Mouse (Mus musculus): ENCODE data around the gene Iqcf5. TPM values are rescaled to one million over a fixed set of nuclear protein-coding genes. Genes with fewer than 3 reads are reported as not detected.

The Iqcf5 gene
- polyA plus RNA-seq, 1 experiment from 2014 or later, result not detected

DNA sequence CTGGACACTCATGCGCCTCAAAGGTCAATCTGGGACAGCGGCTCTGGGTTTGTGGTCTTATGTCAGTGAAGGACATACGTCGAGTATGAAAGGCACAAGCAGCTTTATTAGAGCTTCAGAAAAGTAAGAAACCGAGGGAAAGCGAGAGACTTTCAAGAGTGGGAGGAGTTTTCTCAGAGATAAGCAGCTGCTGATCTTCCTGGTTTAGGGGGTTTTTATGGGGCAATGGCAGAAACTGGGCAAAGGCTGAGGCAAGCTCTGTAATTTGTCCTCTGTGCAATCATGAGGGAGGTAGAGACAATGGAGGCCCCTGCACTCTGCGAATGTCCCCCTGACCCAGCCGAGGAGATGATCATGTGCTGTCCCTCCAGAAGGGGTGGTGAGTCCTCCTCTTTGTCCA, 5.5 kb downstream of the Iqcf5 start:
- H3K36me3 ChIP-seq, result no peaks in the 10 kb centered on the region
- H3K9ac ChIP-seq, result no peak overlapping the region
- 74% methylated on average over 8 of the region's 8 CpGs for WGBS
- no peak overlapping the region for H3K27ac ChIP-seq
- H3K4me3 ChIP-seq, result no peak overlapping the region
- no peaks in the 10 kb centered on the region for H3K4me1 ChIP-seq
- no peaks in the 10 kb centered on the region for H3K9me3 ChIP-seq
- no peaks in the 10 kb centered on the region for H3K27me3 ChIP-seq
- no peak overlapping the region for H3K4me2 ChIP-seq
- no peak for ATAC-seq (ENCODE audit: insufficient number of reproducible peaks, low FRiP score, low TSS enrichment, low read depth)

DNA sequence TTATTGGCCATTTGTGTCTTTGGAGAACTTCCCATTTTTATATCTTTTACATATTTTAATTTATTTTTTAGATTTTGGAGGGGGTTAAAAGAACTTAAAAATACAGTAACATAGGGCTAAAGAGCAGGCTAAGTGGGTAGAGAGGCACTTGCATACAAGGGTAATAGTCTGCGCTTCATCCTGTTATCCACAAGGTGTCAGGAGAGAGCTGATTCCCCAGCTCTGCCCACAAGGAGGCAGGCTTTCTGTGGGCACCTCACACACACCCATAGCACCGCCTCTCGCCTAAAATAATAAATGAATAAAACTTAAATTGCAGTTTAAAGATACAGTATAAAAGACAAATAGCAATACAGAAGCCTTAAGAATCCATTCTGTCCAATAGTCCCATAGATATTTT, 17.5 kb downstream of the Iqcf5 start:
- WGBS, result 24% methylated on average over 3 of the region's 3 CpGs
- H3K4me2 ChIP-seq, result no peak overlapping the region
- no peak overlapping the region for H3K4me3 ChIP-seq
- no peak overlapping the region for H3K27ac ChIP-seq
- no peaks in the 10 kb centered on the region for H3K36me3 ChIP-seq
- H3K9ac ChIP-seq, result no peak overlapping the region
- H3K9me3 ChIP-seq, result no peaks in the 10 kb centered on the region
- no peak for ATAC-seq (ENCODE audit: insufficient number of reproducible peaks, low FRiP score, low TSS enrichment, low read depth)
- no peaks in the 10 kb centered on the region for H3K4me1 ChIP-seq
- no peaks in the 10 kb centered on the region for H3K27me3 ChIP-seq

DNA sequence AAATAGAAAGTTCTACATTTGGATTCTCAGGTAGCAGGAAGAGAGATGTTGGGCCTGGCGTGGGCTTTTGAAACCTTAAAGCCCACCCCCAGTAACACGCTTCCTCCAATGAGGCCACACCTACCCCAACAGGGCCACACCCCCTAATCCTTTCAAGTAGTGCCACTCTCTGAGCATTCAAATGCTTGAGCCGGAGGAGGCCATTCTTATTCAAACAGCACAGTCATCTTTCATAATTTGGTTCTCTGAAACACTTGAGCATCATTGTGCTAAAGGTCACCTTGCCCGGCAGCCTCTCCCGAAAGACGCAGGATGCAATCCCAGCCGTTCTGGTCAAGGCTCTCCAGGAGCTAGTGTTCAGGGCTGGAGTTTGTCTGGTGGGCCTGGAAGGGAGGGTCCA, 19.9 kb downstream of the Iqcf5 start:
- Histone ChIP-seq H3K4me3 (no peak overlapping the region), H3K4me1 (no peaks in the 10 kb centered on the region), H3K27me3 (no peaks in the 10 kb centered on the region), H3K9me3 (no peaks in the 10 kb centered on the region), H3K9ac (no peak overlapping the region), H3K27ac (no peak overlapping the region), H3K36me3 (no peaks in the 10 kb centered on the region), H3K4me2 (no peak overlapping the region)
- WGBS, result 92% methylated on average over 7 of the region's 7 CpGs
- ATAC-seq (ENCODE audit: insufficient number of reproducible peaks, low FRiP score, low TSS enrichment, low read depth), result no peak

DNA sequence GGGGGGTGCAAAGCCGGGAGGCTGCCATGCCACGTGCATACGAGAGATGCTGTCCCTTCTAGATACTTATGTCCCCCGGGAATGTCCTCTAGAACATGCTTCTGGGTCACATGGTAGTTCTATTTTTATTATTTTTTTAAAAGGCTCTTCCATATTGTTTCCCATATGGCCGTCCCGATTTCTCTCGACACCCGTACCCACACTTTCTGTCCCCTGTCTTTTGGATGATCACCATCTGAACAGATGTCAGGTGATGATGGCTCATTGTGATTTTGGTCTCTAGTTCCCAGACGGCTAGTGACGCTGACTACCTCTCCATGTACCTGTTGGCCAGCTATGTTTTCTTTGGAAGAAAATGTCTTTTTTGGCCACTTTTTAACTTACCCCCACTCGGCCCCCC, 20.6 kb downstream of the Iqcf5 start:
- Histone ChIP-seq H3K36me3 (no peaks in the 10 kb centered on the region), H3K4me3 (no peak overlapping the region), H3K4me2 (no peak overlapping the region), H3K9ac (no peak overlapping the region), H3K27me3 (no peaks in the 10 kb centered on the region), H3K4me1 (no peaks in the 10 kb centered on the region), H3K9me3 (no peaks in the 10 kb centered on the region), H3K27ac (no peak overlapping the region)
- 87% methylated on average over 11 of the region's 11 CpGs for WGBS
- no peak for ATAC-seq (ENCODE audit: insufficient number of reproducible peaks, low FRiP score, low TSS enrichment, low read depth)

DNA sequence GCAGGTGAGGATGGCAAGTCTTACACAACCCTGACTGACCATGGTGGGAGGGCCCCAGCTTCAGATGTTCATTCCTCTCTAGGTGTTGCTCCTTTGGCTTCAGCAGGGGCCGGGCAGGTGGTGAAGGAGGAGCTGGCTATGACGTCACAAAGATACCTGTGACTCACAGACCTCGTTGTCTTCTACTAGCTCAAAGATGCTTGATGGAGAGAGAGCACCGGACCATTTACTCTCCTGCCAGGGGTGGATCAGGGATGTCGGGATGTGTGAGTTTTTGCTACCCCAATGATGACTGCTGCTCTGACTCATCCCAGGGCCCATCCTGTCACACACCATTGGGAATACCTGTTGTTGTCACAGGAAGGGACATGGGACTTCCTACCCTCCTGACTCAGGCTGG, 47.2 kb downstream of the Iqcf5 start, which contains the start of gene Iqcf3:
Gene Iqcf3, minus strand, starts transcription at position 101 of the 400 bp plus-strand sequence.
- Histone ChIP-seq H3K4me1 (no peaks in the 10 kb centered on the region), H3K4me2 (no peak within 1 kb of the TSS), H3K4me3 (no peak within 1 kb of the TSS), H3K27me3 (no peaks in the 10 kb centered on the region), H3K27ac (no peak within 1 kb of the TSS), H3K9ac (no peak within 1 kb of the TSS), H3K9me3 (no peaks in the 10 kb centered on the region), H3K36me3 (no peaks in the 10 kb centered on the region)
- WGBS, result 86% methylated on average over 5 of the region's 5 CpGs
- no peak for ATAC-seq (ENCODE audit: insufficient number of reproducible peaks, low FRiP score, low TSS enrichment, low read depth)

DNA sequence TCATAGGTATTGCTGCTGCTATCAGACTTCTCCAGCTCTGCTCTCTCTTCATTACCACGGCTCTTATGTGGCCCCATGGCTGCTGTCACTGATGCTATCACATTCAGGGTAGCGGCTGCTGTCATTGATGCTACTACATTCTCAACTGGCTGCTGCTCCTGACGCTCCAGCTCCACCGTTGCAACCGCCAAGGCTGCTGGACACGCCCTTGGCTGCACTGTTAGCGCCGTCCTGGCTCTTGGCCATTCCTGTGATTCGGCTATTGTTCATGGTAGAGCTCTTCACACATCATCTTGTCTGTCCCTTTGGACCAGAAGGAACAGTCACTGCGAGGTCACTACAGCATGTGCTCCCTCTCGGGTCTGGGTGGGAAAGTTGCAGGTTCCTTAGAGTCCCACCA, 47.9 kb downstream of the Iqcf5 start:
- Histone ChIP-seq H3K4me1 (no peaks in the 10 kb centered on the region), H3K4me3 (no peak overlapping the region), H3K27ac (no peak overlapping the region), H3K9ac (no peak overlapping the region), H3K9me3 (no peaks in the 10 kb centered on the region), H3K4me2 (no peak overlapping the region), H3K36me3 (no peaks in the 10 kb centered on the region), H3K27me3 (no peaks in the 10 kb centered on the region)
- 92% methylated on average over 11 of the region's 11 CpGs for WGBS
- no peak for ATAC-seq (ENCODE audit: insufficient number of reproducible peaks, low FRiP score, low TSS enrichment, low read depth)

DNA sequence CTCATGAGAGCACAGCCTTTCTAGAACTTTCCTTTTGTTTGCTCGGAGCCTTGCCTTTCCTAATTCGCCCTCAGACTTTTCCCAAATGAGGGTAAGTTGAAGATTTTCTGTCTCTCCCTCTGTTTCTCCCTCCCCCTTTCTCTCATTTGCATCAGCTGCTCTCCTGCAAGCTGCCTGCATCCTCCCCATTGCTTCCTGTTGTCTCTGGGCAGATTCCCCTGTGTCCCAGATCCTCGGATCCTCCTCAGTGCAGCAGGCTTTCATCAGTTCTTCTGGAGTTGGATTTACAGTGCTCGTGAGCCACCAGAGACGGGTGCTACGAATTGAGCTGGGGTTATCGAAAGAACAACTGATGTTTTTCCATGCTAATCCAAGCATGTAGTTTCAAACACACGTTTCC, 49.7 kb downstream of the Iqcf5 start:
- Histone ChIP-seq H3K9me3 (no peaks in the 10 kb centered on the region), H3K36me3 (no peaks in the 10 kb centered on the region), H3K27me3 (no peaks in the 10 kb centered on the region; the same call in 1 of the 2 replicates), H3K4me3 (no peak overlapping the region), H3K4me2 (no peak overlapping the region), H3K27ac (no peak overlapping the region), H3K4me1 (no peaks in the 10 kb centered on the region), H3K9ac (no peak overlapping the region)
- 74% methylated on average over 8 of the region's 8 CpGs for WGBS
- no peak for ATAC-seq (ENCODE audit: insufficient number of reproducible peaks, low FRiP score, low TSS enrichment, low read depth)

Other genes starting within 250 kb of the Iqcf5 start
- 19.1 and 21.3 TPM in 2 replicates for gene Poc1a, start 233.5 kb upstream of the Iqcf5 start, polyA plus RNA-seq (2015; fragmentation: Nextera tagmentation; extraction: Ambion mirVana)
- 39.0 and 47.0 TPM in 2 replicates for gene Dusp7, start 145.9 kb upstream of the Iqcf5 start, polyA plus RNA-seq (2015; fragmentation: Nextera tagmentation; extraction: Ambion mirVana)
- gene Rpl29, start 85.1 kb upstream of the Iqcf5 start, polyA plus RNA-seq (2015; fragmentation: Nextera tagmentation; extraction: Ambion mirVana), result 786 and 956 TPM in 2 replicates
- gene Acy1, start 76.3 kb upstream of the Iqcf5 start, polyA plus RNA-seq (2015; fragmentation: Nextera tagmentation; extraction: Ambion mirVana), result 42.2 and 48.6 TPM in 2 replicates
- 38.9 and 40.8 TPM in 2 replicates for gene Abhd14b, start 67.1 kb upstream of the Iqcf5 start, polyA plus RNA-seq (2015; fragmentation: Nextera tagmentation; extraction: Ambion mirVana)
- 75.0 TPM in 2 replicates for gene Abhd14a, start 66.9 kb upstream of the Iqcf5 start, polyA plus RNA-seq (2015; fragmentation: Nextera tagmentation; extraction: Ambion mirVana)
- gene Pcbp4, start 61.3 kb upstream of the Iqcf5 start, polyA plus RNA-seq (2015; fragmentation: Nextera tagmentation; extraction: Ambion mirVana), result 83.2 and 91.4 TPM in 2 replicates
- 0.37 and 0.55 TPM in 2 replicates for gene Gpr62, start 48.6 kb upstream of the Iqcf5 start, polyA plus RNA-seq (2015; fragmentation: Nextera tagmentation; extraction: Ambion mirVana)
- 39.9 and 40.2 TPM in 2 replicates for gene Rrp9, start 38.6 kb upstream of the Iqcf5 start, polyA plus RNA-seq (2015; fragmentation: Nextera tagmentation; extraction: Ambion mirVana)
- 6.1 and 8.5 TPM in 2 replicates for gene Parp3, start 37.6 kb upstream of the Iqcf5 start, polyA plus RNA-seq (2015; fragmentation: Nextera tagmentation; extraction: Ambion mirVana)
- gene Iqcf1, start 14.6 kb upstream of the Iqcf5 start, polyA plus RNA-seq (2015; fragmentation: Nextera tagmentation; extraction: Ambion mirVana), result not detected in 2 replicates
- gene Iqcf3, start 47.1 kb downstream of the Iqcf5 start, polyA plus RNA-seq (2015; fragmentation: Nextera tagmentation; extraction: Ambion mirVana), result not detected in 2 replicates
- gene Iqcf4, start 56.4 kb downstream of the Iqcf5 start, polyA plus RNA-seq (2015; fragmentation: Nextera tagmentation; extraction: Ambion mirVana), result not detected in 2 replicates
- gene Iqcf6, start 112.0 kb downstream of the Iqcf5 start, polyA plus RNA-seq (2015; fragmentation: Nextera tagmentation; extraction: Ambion mirVana), result not detected in 2 replicates
- gene Grm2, start 141.5 kb downstream of the Iqcf5 start, polyA plus RNA-seq (2015; fragmentation: Nextera tagmentation; extraction: Ambion mirVana), result 0.06 and 0.09 TPM in 2 replicates
- gene Tex264, start 171.4 kb downstream of the Iqcf5 start, polyA plus RNA-seq (2015; fragmentation: Nextera tagmentation; extraction: Ambion mirVana), result 72.9 and 79.5 TPM in 2 replicates

Data from limb, embryonic 15.5 days (tissue).